Mouse (Mus musculus): ENCODE measurements around the gene Dcaf8. TPM values are rescaled to one million over a fixed set of nuclear protein-coding genes. Genes with fewer than 3 reads are reported as not detected.
A peak's percentile ranks its signal among the peaks of the same experiment; 100 is the strongest.

Dcaf8 gene
- total RNA-seq (2015; ENCODE audit: low replicate concordance), result 226 and 232 TPM in 2 replicates
- total RNA-seq (2017; ENCODE audit: low replicate concordance), result 600 and 738 TPM in 2 replicates

- peak; percentile 88 for ATAC-seq (replicated peaks; ENCODE audit: low FRiP score, poor library complexity, severe bottlenecking)
These were observed at the start of gene Dcaf8 for GRCm38 (mm10) chr1:172147835-172148278. Gene Dcaf8, plus strand, starts transcription at chr1:172148084.

GRCm38 (mm10) chr1:172099325-172100033 lies 48.4 kb upstream of the Dcaf8 start:
- ATAC-seq (replicated peaks; ENCODE audit: low FRiP score, poor library complexity, severe bottlenecking), result no peak

GRCm38 (mm10) chr1:172103619-172104018 lies 44.3 kb upstream of the Dcaf8 start:
- ATAC-seq (replicated peaks; ENCODE audit: low FRiP score, poor library complexity, severe bottlenecking), result no peak

- ATAC-seq (replicated peaks; ENCODE audit: low FRiP score, poor library complexity, severe bottlenecking), result no peak
These were observed 42.8 kb upstream of the Dcaf8 start for GRCm38 (mm10) chr1:172105101-172105500.

- ATAC-seq (replicated peaks; ENCODE audit: low FRiP score, poor library complexity, severe bottlenecking), result no peak
These were observed 40.0 kb upstream of the Dcaf8 start for GRCm38 (mm10) chr1:172107777-172108477.

GRCm38 (mm10) chr1:172116948-172117347 lies 30.9 kb upstream of the Dcaf8 start:
- ATAC-seq (replicated peaks; ENCODE audit: low FRiP score, poor library complexity, severe bottlenecking), result no peak

- no peak for ATAC-seq (replicated peaks; ENCODE audit: low FRiP score, poor library complexity, severe bottlenecking)
These were observed 28.8 kb upstream of the Dcaf8 start for GRCm38 (mm10) chr1:172119100-172119499.

- ATAC-seq (replicated peaks; ENCODE audit: low FRiP score, poor library complexity, severe bottlenecking), result peak; percentile 79
These were observed 28.2 kb upstream of the Dcaf8 start for GRCm38 (mm10) chr1:172119720-172120119.

- no peak for ATAC-seq (replicated peaks; ENCODE audit: low FRiP score, poor library complexity, severe bottlenecking)
These were observed 25.2 kb upstream of the Dcaf8 start for GRCm38 (mm10) chr1:172122671-172123070.

GRCm38 (mm10) chr1:172124572-172124971 lies 23.3 kb upstream of the Dcaf8 start:
- no peak for ATAC-seq (replicated peaks; ENCODE audit: low FRiP score, poor library complexity, severe bottlenecking)

GRCm38 (mm10) chr1:172126376-172127347 lies 21.2 kb upstream of the Dcaf8 start, which contains the start of gene Pex19:
Gene Pex19, plus strand, starts transcription at chr1:172126755.
- peak; percentile 95 for ATAC-seq (replicated peaks; ENCODE audit: low FRiP score, poor library complexity, severe bottlenecking)

- 0 out of 2 replicates have a peak, but pooled peaks have one; percentile 15 for ATAC-seq (replicated peaks; ENCODE audit: low FRiP score, poor library complexity, severe bottlenecking)
These were observed 20.4 kb upstream of the Dcaf8 start for GRCm38 (mm10) chr1:172127487-172127886.

- ATAC-seq (replicated peaks; ENCODE audit: low FRiP score, poor library complexity, severe bottlenecking), result no peak
These were observed 19.3 kb upstream of the Dcaf8 start for GRCm38 (mm10) chr1:172128563-172128962.

GRCm38 (mm10) chr1:172129108-172129507 lies 18.8 kb upstream of the Dcaf8 start:
- ATAC-seq (replicated peaks; ENCODE audit: low FRiP score, poor library complexity, severe bottlenecking), result no peak

GRCm38 (mm10) chr1:172129780-172130179 lies 18.1 kb upstream of the Dcaf8 start:
- no peak for ATAC-seq (replicated peaks; ENCODE audit: low FRiP score, poor library complexity, severe bottlenecking)

- no peak for ATAC-seq (replicated peaks; ENCODE audit: low FRiP score, poor library complexity, severe bottlenecking)
These were observed 15.6 kb upstream of the Dcaf8 start for GRCm38 (mm10) chr1:172132319-172132718.

GRCm38 (mm10) chr1:172133535-172133934 lies 14.3 kb upstream of the Dcaf8 start:
- no peak for ATAC-seq (replicated peaks; ENCODE audit: low FRiP score, poor library complexity, severe bottlenecking)

GRCm38 (mm10) chr1:172134072-172134471 lies 13.8 kb upstream of the Dcaf8 start:
- no peak for ATAC-seq (replicated peaks; ENCODE audit: low FRiP score, poor library complexity, severe bottlenecking)

- no peak for ATAC-seq (replicated peaks; ENCODE audit: low FRiP score, poor library complexity, severe bottlenecking)
These were observed 7.7 kb upstream of the Dcaf8 start for GRCm38 (mm10) chr1:172140160-172140559.

- ATAC-seq (replicated peaks; ENCODE audit: low FRiP score, poor library complexity, severe bottlenecking), result no peak
These were observed 7.1 kb upstream of the Dcaf8 start for GRCm38 (mm10) chr1:172140825-172141224.

All from erythroblast, adult 5-6 weeks (primary cell).